Mouse (Mus musculus): ENCODE results near the gene Cavin4. TPM values are rescaled to one million over a fixed set of nuclear protein-coding genes. Genes with fewer than 3 reads are reported as not detected.

The Cavin4 gene
- polyA plus RNA-seq (2016; fragmentation: Nextera tagmentation; extraction: Ambion mirVana) = 0.98 and 1.3 TPM in 2 replicates

GRCm38 (mm10) chr4:48663271-48663670 is at the start of gene Cavin4:
Gene Cavin4 (plus strand): TSS chr4:48663514.
- 94% methylated on average over 10 of the region's 10 CpGs for WGBS
- H3K4me3 ChIP-seq = no peak within 1 kb of the TSS
- no peaks in the 10 kb centered on the region for H3K4me1 ChIP-seq
- H3K36me3 ChIP-seq (replicated peaks) = peaks cover 80% of the 10 kb centered on the region
- H3K27me3 ChIP-seq (ENCODE audit: poor library complexity, severe bottlenecking) = no peaks in the 10 kb centered on the region
- H3K27ac ChIP-seq = no peak within 1 kb of the TSS
- no peaks in the 10 kb centered on the region for H3K9me3 ChIP-seq
- DNase-seq (ENCODE audit: extremely low spot score, low spot score) = no peak

GRCm38 (mm10) chr4:48615483-48615882 is 47.8 kb upstream of the Cavin4 start:
- Histone ChIP-seq H3K4me1 (no peaks in the 10 kb centered on the region), H3K9me3 (peaks cover 4% of the 10 kb centered on the region; the same call in 1 of the 2 replicates), H3K4me3 (no peak overlapping the region), H3K27me3 (ENCODE audit: poor library complexity, severe bottlenecking) (no peaks in the 10 kb centered on the region), H3K36me3 (replicated peaks) (peaks cover 86% of the 10 kb centered on the region), H3K27ac (no peak overlapping the region)
- 98% methylated on average over 4 of the region's 4 CpGs for WGBS
- DNase-seq (ENCODE audit: extremely low spot score, low spot score) = no peak

- H3K9me3 ChIP-seq = peaks cover 4% of the 10 kb centered on the region; the same call in 1 of the 2 replicates
- no peak for DNase-seq (ENCODE audit: extremely low spot score, low spot score)
- no peaks in the 10 kb centered on the region for H3K27me3 ChIP-seq (ENCODE audit: poor library complexity, severe bottlenecking)
- no peak overlapping the region for H3K4me3 ChIP-seq
- 97% methylated on average over 15 of the region's 15 CpGs for WGBS
- peaks cover 85% of the 10 kb centered on the region for H3K36me3 ChIP-seq (replicated peaks)
- H3K27ac ChIP-seq = no peak overlapping the region
- no peaks in the 10 kb centered on the region for H3K4me1 ChIP-seq
These were observed 46.1 kb upstream of the Cavin4 start for GRCm38 (mm10) chr4:48617201-48617600.

GRCm38 (mm10) chr4:48620121-48620520 is 43.2 kb upstream of the Cavin4 start:
- 95% methylated on average over 6 of the region's 6 CpGs for WGBS
- Histone ChIP-seq H3K36me3 (replicated peaks) (peaks cover 94% of the 10 kb centered on the region), H3K27me3 (ENCODE audit: poor library complexity, severe bottlenecking) (no peaks in the 10 kb centered on the region), H3K4me1 (no peaks in the 10 kb centered on the region), H3K4me3 (no peak overlapping the region), H3K27ac (no peak overlapping the region), H3K9me3 (peaks cover 4% of the 10 kb centered on the region; the same call in 1 of the 2 replicates)
- no peak for DNase-seq (ENCODE audit: extremely low spot score, low spot score)

GRCm38 (mm10) chr4:48622246-48622645 is 41.1 kb upstream of the Cavin4 start:
- Histone ChIP-seq H3K4me1 (no peaks in the 10 kb centered on the region), H3K27ac (no peak overlapping the region), H3K9me3 (peaks cover 4% of the 10 kb centered on the region; the same call in 1 of the 2 replicates), H3K36me3 (replicated peaks) (peaks cover 95% of the 10 kb centered on the region), H3K27me3 (ENCODE audit: poor library complexity, severe bottlenecking) (no peaks in the 10 kb centered on the region), H3K4me3 (no peak overlapping the region)
- no peak for DNase-seq (ENCODE audit: extremely low spot score, low spot score)
- 96% methylated on average over 6 of the region's 6 CpGs for WGBS

GRCm38 (mm10) chr4:48622946-48623345 is 40.4 kb upstream of the Cavin4 start:
- whole genome bisulfite sequencing = 93% methylated on average over 7 of the region's 7 CpGs
- Histone ChIP-seq H3K27me3 (ENCODE audit: poor library complexity, severe bottlenecking) (no peaks in the 10 kb centered on the region), H3K27ac (no peak overlapping the region), H3K4me1 (no peaks in the 10 kb centered on the region), H3K9me3 (peaks cover 4% of the 10 kb centered on the region; the same call in 1 of the 2 replicates), H3K36me3 (replicated peaks) (peaks cover 95% of the 10 kb centered on the region), H3K4me3 (no peak overlapping the region)
- DNase-seq (ENCODE audit: extremely low spot score, low spot score) = no peak

- 86% methylated on average over 6 of the region's 6 CpGs for WGBS
- H3K36me3 ChIP-seq (replicated peaks) = peaks cover 96% of the 10 kb centered on the region
- DNase-seq (ENCODE audit: extremely low spot score, low spot score) = no peak
- H3K4me3 ChIP-seq = no peak overlapping the region
- H3K27me3 ChIP-seq (ENCODE audit: poor library complexity, severe bottlenecking) = no peaks in the 10 kb centered on the region
- no peaks in the 10 kb centered on the region for H3K4me1 ChIP-seq
- H3K27ac ChIP-seq = no peak overlapping the region
- no peaks in the 10 kb centered on the region for H3K9me3 ChIP-seq
These were observed 38.4 kb upstream of the Cavin4 start for GRCm38 (mm10) chr4:48624961-48625360.

- no peak overlapping the region for H3K27ac ChIP-seq
- H3K36me3 ChIP-seq (replicated peaks) = peaks cover 93% of the 10 kb centered on the region
- no peak overlapping the region for H3K4me3 ChIP-seq
- WGBS = 94% methylated on average over 9 of the region's 9 CpGs
- 0 out of 2 replicates have a peak, but pooled peaks cover 4% of the 10 kb centered on the region for H3K4me1 ChIP-seq
- no peaks in the 10 kb centered on the region for H3K27me3 ChIP-seq (ENCODE audit: poor library complexity, severe bottlenecking)
- H3K9me3 ChIP-seq = no peaks in the 10 kb centered on the region
- DNase-seq (ENCODE audit: extremely low spot score, low spot score) = no peak
These were observed 37.5 kb upstream of the Cavin4 start for GRCm38 (mm10) chr4:48625836-48626235.

- no peak for DNase-seq (ENCODE audit: extremely low spot score, low spot score)
- Histone ChIP-seq H3K27ac (no peak overlapping the region), H3K4me3 (no peak overlapping the region), H3K4me1 (peaks cover 20% of the 10 kb centered on the region), H3K9me3 (no peaks in the 10 kb centered on the region), H3K36me3 (replicated peaks) (peaks cover 78% of the 10 kb centered on the region), H3K27me3 (ENCODE audit: poor library complexity, severe bottlenecking) (no peaks in the 10 kb centered on the region)
- WGBS = 96% methylated on average over 13 of the region's 13 CpGs
These were observed 33.9 kb upstream of the Cavin4 start for GRCm38 (mm10) chr4:48629445-48629844.

- Histone ChIP-seq H3K27ac (no peak overlapping the region), H3K4me3 (no peak overlapping the region), H3K9me3 (no peaks in the 10 kb centered on the region), H3K4me1 (peaks cover 28% of the 10 kb centered on the region), H3K36me3 (replicated peaks) (peaks cover 73% of the 10 kb centered on the region), H3K27me3 (ENCODE audit: poor library complexity, severe bottlenecking) (no peaks in the 10 kb centered on the region)
- DNase-seq (ENCODE audit: extremely low spot score, low spot score) = peak; percentile 28
- 77% methylated on average over 6 of the region's 6 CpGs for WGBS
These were observed 29.8 kb upstream of the Cavin4 start for GRCm38 (mm10) chr4:48633529-48633928.

GRCm38 (mm10) chr4:48634058-48634457 is 29.3 kb upstream of the Cavin4 start:
- 85% methylated on average over 2 of the region's 2 CpGs for WGBS
- H3K4me1 ChIP-seq = peaks cover 28% of the 10 kb centered on the region
- peaks cover 73% of the 10 kb centered on the region for H3K36me3 ChIP-seq (replicated peaks)
- DNase-seq (ENCODE audit: extremely low spot score, low spot score) = peak; percentile 25
- no peaks in the 10 kb centered on the region for H3K9me3 ChIP-seq
- no peak overlapping the region for H3K27ac ChIP-seq
- no peak overlapping the region for H3K4me3 ChIP-seq
- no peaks in the 10 kb centered on the region for H3K27me3 ChIP-seq (ENCODE audit: poor library complexity, severe bottlenecking)

GRCm38 (mm10) chr4:48636831-48637230 is 26.5 kb upstream of the Cavin4 start:
- H3K27me3 ChIP-seq (ENCODE audit: poor library complexity, severe bottlenecking) = no peaks in the 10 kb centered on the region
- H3K36me3 ChIP-seq (replicated peaks) = peaks cover 83% of the 10 kb centered on the region
- 95% methylated on average over 13 of the region's 13 CpGs for WGBS

GRCm38 (mm10) chr4:48638132-48638531 is 25.2 kb upstream of the Cavin4 start:
- no peak for DNase-seq (ENCODE audit: extremely low spot score, low spot score)
- Histone ChIP-seq H3K36me3 (replicated peaks) (peaks cover 90% of the 10 kb centered on the region), H3K4me1 (peaks cover 15% of the 10 kb centered on the region), H3K4me3 (no peak overlapping the region), H3K27me3 (ENCODE audit: poor library complexity, severe bottlenecking) (no peaks in the 10 kb centered on the region), H3K27ac (no peak overlapping the region), H3K9me3 (no peaks in the 10 kb centered on the region)
- 91% methylated on average over 10 of the region's 10 CpGs for WGBS

More at GRCm38 (mm10) chr4:48636831-48637230, 26.5 kb upstream of the Cavin4 start:
- no peak overlapping the region for H3K4me3 ChIP-seq
- H3K9me3 ChIP-seq = no peaks in the 10 kb centered on the region
- DNase-seq (ENCODE audit: extremely low spot score, low spot score) = no peak
- no peak overlapping the region for H3K27ac ChIP-seq
- peaks cover 22% of the 10 kb centered on the region for H3K4me1 ChIP-seq

GRCm38 (mm10) chr4:48639503-48639902 is 23.8 kb upstream of the Cavin4 start:
- H3K27me3 ChIP-seq (ENCODE audit: poor library complexity, severe bottlenecking) = no peaks in the 10 kb centered on the region
- WGBS = 97% methylated on average over 17 of the region's 17 CpGs
- peaks cover 92% of the 10 kb centered on the region for H3K36me3 ChIP-seq (replicated peaks)
- no peak for DNase-seq (ENCODE audit: extremely low spot score, low spot score)
- no peak overlapping the region for H3K4me3 ChIP-seq
- H3K4me1 ChIP-seq = peaks cover 8% of the 10 kb centered on the region
- H3K27ac ChIP-seq = no peak overlapping the region
- no peaks in the 10 kb centered on the region for H3K9me3 ChIP-seq
